In genomic region chr5:140816008-140816407, GRCm38 (mm10) we compare ENCODE assay signal across 21 mouse cellular contexts. TPM values are rescaled to one million over a fixed set of nuclear protein-coding genes. Genes with fewer than 3 reads are reported as not detected.
DNase-seq lines count a peak whose midpoint lies in the region; ATAC-seq and TF ChIP-seq lines count a peak whose summit lies in the region.
"Had no signal": no experiment of that assay in that cellular context is flagged by ENCODE, and none has a peak within 500 bp of the region (broad histone marks: within the 10 kb centered on the region; RNA-seq: fewer than 3 reads in every experiment).

No protein-coding gene starts in this region.

- TF ChIP-seq EP300 in stomach, postnatal 0 days (optimal IDR thresholded peaks at IDR 0.05), result no peak

- no peaks in the 10 kb centered on the region for H3K27me3 ChIP-seq in kidney, postnatal 0 days (ENCODE audit: insufficient read depth, low read length)
- no peaks in the 10 kb centered on the region for H3K27me3 ChIP-seq in midbrain, embryonic 13.5 days
- no peaks in the 10 kb centered on the region for H3K27me3 ChIP-seq in midbrain, embryonic 10.5 days (ENCODE audit: low read depth, poor library complexity, severe bottlenecking)
- no peaks in the 10 kb centered on the region for H3K27me3 ChIP-seq in stomach, postnatal 0 days (ENCODE audit: control insufficient read depth, insufficient read depth, low read length)
- H3K27me3 ChIP-seq: embryonic facial prominence, embryonic 12.5 days; forebrain, embryonic 15.5 days; neural tube, embryonic 15.5 days; Patski; stomach, embryonic 15.5 days had no signal

- no peak for ATAC-seq in kidney, postnatal 0 days (replicated peaks; ENCODE audit: low FRiP score, low read depth)
- no peak for ATAC-seq in midbrain, embryonic 13.5 days
- peak; percentile 34; the same call in 1 of the 2 replicates for ATAC-seq in megakaryocyte, adult 5-6 weeks (ENCODE audit: poor library complexity, severe bottlenecking)
- no peak for ATAC-seq in stomach, postnatal 0 days (ENCODE audit: low FRiP score, low TSS enrichment)
- ATAC-seq: forebrain, embryonic 15.5 days; Patski had no signal

- H3K4me1 ChIP-seq in kidney, postnatal 0 days (replicated peaks; ENCODE audit: insufficient read depth, low read length), result peaks cover 46% of the 10 kb centered on the region
- H3K4me1 ChIP-seq in midbrain, embryonic 13.5 days (replicated peaks), result peaks cover 75% of the 10 kb centered on the region
- H3K4me1 ChIP-seq in midbrain, embryonic 10.5 days, result peaks cover 58% of the 10 kb centered on the region
- H3K4me1 ChIP-seq in stomach, postnatal 0 days (replicated peaks; ENCODE audit: control insufficient read depth, insufficient read depth), result peaks cover 12% of the 10 kb centered on the region

- no peak for DNase-seq in gastrocnemius, adult 2 months
- no peak for DNase-seq in gastrocnemius, postnatal 36 days
- no peak for DNase-seq in kidney, postnatal 0 days (ENCODE audit: low spot score)
- no peak for DNase-seq in kidney, postnatal 36 days
- DNase-seq in midbrain, embryonic 10.5 days (ENCODE audit: low spot score), result no peak
- DNase-seq in stomach, postnatal 0 days (ENCODE audit: low spot score), result no peak
- DNase-seq: adrenal gland, adult 8-10 months; cerebellum, adult 11 months; lung, adult 2 months; right cerebral cortex, postnatal 14 days; thymus, adult 2 months had no signal

- H3K9me3 ChIP-seq in kidney, postnatal 0 days (replicated peaks; ENCODE audit: low read length), result no peaks in the 10 kb centered on the region
- H3K9me3 ChIP-seq in midbrain, embryonic 13.5 days, result no peaks in the 10 kb centered on the region
- H3K9me3 ChIP-seq in midbrain, embryonic 10.5 days (replicated peaks), result no peaks in the 10 kb centered on the region
- no peaks in the 10 kb centered on the region for H3K9me3 ChIP-seq in stomach, postnatal 0 days (ENCODE audit: control insufficient read depth, low read length)
- H3K9me3 ChIP-seq: embryonic facial prominence, embryonic 12.5 days; forebrain, embryonic 15.5 days; hindbrain, embryonic 10.5 days; limb, embryonic 10.5 days; neural tube, embryonic 15.5 days; stomach, embryonic 15.5 days had no signal

- no peak overlapping the region for H3K4me2 ChIP-seq in kidney, postnatal 0 days (ENCODE audit: low read length)
- H3K4me2 ChIP-seq in midbrain, embryonic 13.5 days (replicated peaks), result no peak overlapping the region
- no peak overlapping the region for H3K4me2 ChIP-seq in stomach, postnatal 0 days (replicated peaks; ENCODE audit: low read depth)
- H3K4me2 ChIP-seq: embryonic facial prominence, embryonic 12.5 days; forebrain, embryonic 15.5 days; neural tube, embryonic 15.5 days; stomach, embryonic 15.5 days had no signal

- WGBS in kidney, postnatal 0 days, result 85% methylated on average over 3 of the region's 3 CpGs
- WGBS in midbrain, embryonic 13.5 days, result 93% methylated on average over 3 of the region's 3 CpGs
- WGBS in midbrain, embryonic 10.5 days, result 84% methylated on average over 3 of the region's 3 CpGs
- WGBS in stomach, postnatal 0 days, result 77% methylated on average over 3 of the region's 3 CpGs

- intact Hi-C loops in gastrocnemius, adult 2 months (cut with DNase I), result no loop called here
- intact Hi-C loops in gastrocnemius, postnatal 36 days (cut with DNase I), result no loop called here

- TF ChIP-seq CTCF in gastrocnemius, adult 2 months (IDR thresholded peaks at IDR 0.05), result no peak
- no peak for TF ChIP-seq CTCF in kidney, postnatal 0 days (IDR thresholded peaks at IDR 0.05; ENCODE audit: low read depth)
- no peak for TF ChIP-seq CTCF in stomach, postnatal 0 days (IDR thresholded peaks at IDR 0.05; ENCODE audit: low read depth)

- no peak overlapping the region for H3K4me3 ChIP-seq in gastrocnemius, adult 2 months
- H3K4me3 ChIP-seq in kidney, postnatal 0 days (replicated peaks; ENCODE audit: low read depth, low read length), result no peak overlapping the region
- H3K4me3 ChIP-seq in midbrain, embryonic 13.5 days (replicated peaks), result no peak overlapping the region
- H3K4me3 ChIP-seq in midbrain, embryonic 10.5 days, result no peak overlapping the region
- H3K4me3 ChIP-seq in stomach, postnatal 0 days (ENCODE audit: low read depth, low read length), result no peak overlapping the region
- H3K4me3 ChIP-seq: embryonic facial prominence, embryonic 12.5 days; erythroblast, embryonic 14.5 days; forebrain, embryonic 15.5 days; hindbrain, embryonic 10.5 days; limb, embryonic 10.5 days; neural tube, embryonic 15.5 days; stomach, embryonic 15.5 days had no signal

- H3K36me3 ChIP-seq in kidney, postnatal 0 days (ENCODE audit: insufficient read depth, low read length), result no peaks in the 10 kb centered on the region
- no peaks in the 10 kb centered on the region for H3K36me3 ChIP-seq in midbrain, embryonic 13.5 days
- peaks cover 7% of the 10 kb centered on the region for H3K36me3 ChIP-seq in midbrain, embryonic 10.5 days
- H3K36me3 ChIP-seq in stomach, postnatal 0 days (ENCODE audit: control insufficient read depth, insufficient read depth, low read length), result no peaks in the 10 kb centered on the region
- H3K36me3 ChIP-seq: forebrain, embryonic 15.5 days; hindbrain, embryonic 10.5 days; neural tube, embryonic 15.5 days; stomach, embryonic 15.5 days had no signal

- no peak overlapping the region for H3K9ac ChIP-seq in kidney, postnatal 0 days (ENCODE audit: low read depth, low read length)
- no peak overlapping the region for H3K9ac ChIP-seq in midbrain, embryonic 13.5 days (replicated peaks)
- no peak overlapping the region for H3K9ac ChIP-seq in stomach, postnatal 0 days (ENCODE audit: low read length)
- H3K9ac ChIP-seq: embryonic facial prominence, embryonic 12.5 days; forebrain, embryonic 15.5 days; neural tube, embryonic 15.5 days; stomach, embryonic 15.5 days had no signal

- H3K27ac ChIP-seq in gastrocnemius, adult 2 months, result peak overlapping the region; percentile 48; the same call in 1 of the 2 replicates
- peak overlapping the region; percentile 68 for H3K27ac ChIP-seq in kidney, postnatal 0 days
- H3K27ac ChIP-seq in midbrain, embryonic 13.5 days, result peak overlapping the region; percentile 61; the same call in 1 of the 2 replicates
- H3K27ac ChIP-seq in midbrain, embryonic 10.5 days (replicated peaks), result no peak overlapping the region
- no peak overlapping the region for H3K27ac ChIP-seq in stomach, postnatal 0 days (replicated peaks)
- H3K27ac ChIP-seq: embryonic facial prominence, embryonic 12.5 days; limb, embryonic 10.5 days; stomach, embryonic 15.5 days had no signal

RNA-seq across cellular contexts. Expression of gene Gna12, which starts 14.2 kb away (rescaled TPM):
- 10 to 100 TPM; 21.7 to 29.8 TPM for total RNA-seq in gastrocnemius, adult 2 months (2021)
- total RNA-seq in gastrocnemius, postnatal 36 days (2021), result 10 to 100 TPM; 23.1 to 26.4 TPM
- 28.1 and 48.8 TPM in 2 replicates for polyA plus RNA-seq in kidney, postnatal 0 days (2015; fragmentation: Nextera tagmentation; extraction: Ambion mirVana)
- 12.0 and 12.1 TPM in 2 replicates for polyA plus RNA-seq in midbrain, embryonic 13.5 days (2015; fragmentation: Nextera tagmentation; extraction: Ambion mirVana)
- polyA plus RNA-seq in midbrain, embryonic 10.5 days (2016; fragmentation: Nextera tagmentation; extraction: Ambion mirVana), result 7.7 and 8.0 TPM in 2 replicates
- total RNA-seq in megakaryocyte, adult 5-6 weeks (2015), result 21.0 and 24.6 TPM in 2 replicates
- 15.9 and 20.3 TPM in 2 replicates for total RNA-seq in megakaryocyte, adult 5-6 weeks (2017)
- 19.6 and 24.8 TPM in 2 replicates for polyA plus RNA-seq in stomach, postnatal 0 days (2015; fragmentation: Nextera tagmentation; extraction: Ambion mirVana)

Comparison
In these comparisons a context has a peak if more than half of its experiments do, and no peak if none do; other contexts are left out.
1. H3K27ac ChIP-seq: peak in gastrocnemius, adult 2 months (single experiment), kidney, postnatal 0 days (single experiment) and midbrain, embryonic 13.5 days (single experiment); none in midbrain, embryonic 10.5 days (single experiment) and stomach, postnatal 0 days (single experiment).